Mouse (Mus musculus): ENCODE data around the gene Tex29. TPM values are rescaled to one million over a fixed set of nuclear protein-coding genes. Genes with fewer than 3 reads are reported as not detected.
A peak's percentile ranks its signal among the peaks of the same experiment; 100 is the strongest.

Tex29 gene
- polyA plus RNA-seq (2016; fragmentation: Nextera tagmentation; extraction: Ambion mirVana) = 0.20 TPM in 1 of 2 replicates, not detected in the other

DNA sequence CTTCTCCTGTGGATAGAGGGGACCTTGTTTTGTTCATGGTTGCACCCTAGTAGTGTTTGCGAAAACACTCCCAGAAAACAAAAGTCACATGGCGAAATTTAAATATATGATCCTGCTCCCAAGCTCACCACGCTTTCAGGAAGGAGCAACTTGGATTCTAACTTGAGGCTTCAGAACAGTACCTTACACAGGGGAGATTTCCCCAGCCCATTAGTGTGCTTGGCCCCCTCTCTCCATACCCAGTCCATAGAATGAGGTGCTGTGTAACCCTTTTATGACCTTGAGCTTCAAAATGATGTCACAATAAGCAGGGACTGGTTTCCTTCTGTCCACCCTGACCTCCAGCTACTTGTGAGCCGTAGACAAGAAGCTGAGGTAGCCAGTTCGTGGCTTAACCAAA lies at the start of gene Tex29:
Tex29 (plus strand) TSS at position 301 of the 400 bp plus-strand sequence.
- no peak within 1 kb of the TSS for H3K4me3 ChIP-seq
- H3K4me2 ChIP-seq (replicated peaks) = no peak within 1 kb of the TSS
- no peaks in the 10 kb centered on the region for H3K27me3 ChIP-seq
- no peak within 1 kb of the TSS for H3K9ac ChIP-seq
- peaks cover 9% of the 10 kb centered on the region for H3K36me3 ChIP-seq
- no peak within 1 kb of the TSS for H3K27ac ChIP-seq
- no peak for ATAC-seq (ENCODE audit: insufficient number of reproducible peaks, insufficient read depth, low FRiP score, low TSS enrichment)
- no peaks in the 10 kb centered on the region for H3K9me3 ChIP-seq
- WGBS = 81% methylated on average over 5 of the region's 5 CpGs
- H3K4me1 ChIP-seq = no peaks in the 10 kb centered on the region

DNA sequence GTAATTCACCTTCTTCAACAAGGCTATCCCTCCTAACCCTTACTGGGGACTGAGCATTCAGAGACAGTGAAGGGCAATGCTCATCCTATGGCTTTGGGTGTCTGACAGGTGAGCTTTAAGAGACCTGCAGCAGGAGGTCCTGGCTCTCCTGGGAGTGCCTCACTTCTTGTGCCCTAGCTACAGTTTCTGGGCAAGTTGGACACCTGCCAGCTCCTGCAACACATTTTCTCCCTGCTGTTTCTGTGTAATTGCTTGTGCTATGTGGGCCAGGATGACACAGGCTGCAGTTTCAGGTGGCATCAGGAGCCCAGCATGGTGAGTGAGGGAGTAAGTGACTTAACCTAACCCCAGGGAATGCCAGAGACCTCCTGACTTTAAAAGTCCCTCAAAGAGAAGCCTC lies 45.3 kb upstream of the Tex29 start:
- H3K36me3 ChIP-seq = peaks cover 56% of the 10 kb centered on the region

DNA sequence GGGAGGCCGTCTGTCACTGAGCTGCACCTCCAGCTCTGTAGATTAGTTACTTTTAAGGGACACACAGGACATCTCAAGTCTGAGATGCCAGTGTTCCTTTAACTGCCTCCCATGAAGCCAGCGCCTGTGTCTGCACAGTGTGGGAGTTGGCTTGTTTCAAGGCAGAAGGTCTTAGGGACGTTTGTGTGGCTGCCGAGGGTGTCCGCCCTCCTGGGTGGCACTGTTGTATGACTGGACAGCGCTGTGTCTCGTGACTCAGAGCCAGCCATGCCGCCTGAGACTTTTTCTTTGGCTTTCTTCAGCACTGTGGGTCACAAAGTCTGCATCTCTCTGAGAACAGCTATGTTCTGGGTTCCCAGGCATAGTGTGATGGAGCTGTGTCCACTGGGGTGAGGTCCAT lies 43.1 kb upstream of the Tex29 start:
- H3K9ac ChIP-seq = no peak overlapping the region
- H3K4me2 ChIP-seq (replicated peaks) = no peak overlapping the region
- WGBS = 80% methylated on average over 8 of the region's 8 CpGs
- ATAC-seq (ENCODE audit: insufficient number of reproducible peaks, insufficient read depth, low FRiP score, low TSS enrichment) = no peak
- no peaks in the 10 kb centered on the region for H3K4me1 ChIP-seq
- H3K36me3 ChIP-seq = peaks cover 55% of the 10 kb centered on the region
- no peaks in the 10 kb centered on the region for H3K27me3 ChIP-seq
- H3K9me3 ChIP-seq = no peaks in the 10 kb centered on the region
- no peak overlapping the region for H3K4me3 ChIP-seq
- no peak overlapping the region; the same call in 1 of the 2 replicates for H3K27ac ChIP-seq

More for the DNA sequence above, 45.3 kb upstream of the Tex29 start:
- Histone ChIP-seq H3K4me2 (replicated peaks) (no peak overlapping the region), H3K9me3 (no peaks in the 10 kb centered on the region), H3K4me1 (no peaks in the 10 kb centered on the region), H3K27ac (no peak overlapping the region), H3K9ac (no peak overlapping the region), H3K27me3 (no peaks in the 10 kb centered on the region), H3K4me3 (no peak overlapping the region)
- ATAC-seq (ENCODE audit: insufficient number of reproducible peaks, insufficient read depth, low FRiP score, low TSS enrichment) = no peak

DNA sequence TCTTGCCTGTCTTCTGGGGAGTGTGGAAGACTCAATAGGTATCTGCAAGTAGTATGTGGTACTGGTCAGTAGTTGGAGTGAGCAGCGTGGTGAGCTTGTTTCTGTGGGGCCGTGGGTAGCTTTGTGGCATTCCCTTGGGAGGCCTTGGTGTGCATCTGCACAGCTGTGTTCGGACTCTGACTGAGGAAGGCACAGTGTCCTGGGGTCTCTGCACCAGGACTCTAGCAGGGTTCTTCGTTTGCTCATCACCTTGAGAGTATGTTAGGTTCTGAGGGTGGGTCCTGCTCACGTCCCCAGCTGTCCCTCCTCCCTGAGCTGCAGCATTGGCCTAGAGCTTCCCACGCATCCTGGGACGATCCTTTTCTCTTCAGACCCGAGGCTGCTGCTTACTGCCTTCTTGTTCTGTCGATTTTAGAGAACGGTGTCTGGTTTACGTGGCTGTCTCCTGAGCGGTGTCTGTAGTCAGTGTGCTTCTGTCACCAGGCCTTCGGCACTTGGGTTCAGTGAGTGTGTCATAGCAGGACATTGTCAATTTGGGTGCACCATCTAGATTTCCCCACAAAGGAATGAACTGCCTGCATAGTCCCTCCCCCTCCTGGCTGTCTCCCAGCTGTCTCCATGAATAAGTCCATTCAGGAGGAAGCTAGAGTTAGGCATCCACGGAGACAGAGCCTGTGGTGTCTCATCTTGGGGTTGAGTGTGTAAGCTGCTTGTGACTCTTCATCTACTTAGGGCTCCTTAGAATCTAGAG lies 42.4 kb upstream of the Tex29 start:
- Histone ChIP-seq H3K9ac (no peak overlapping the region), H3K4me3 (no peak overlapping the region), H3K36me3 (peaks cover 54% of the 10 kb centered on the region), H3K27me3 (no peaks in the 10 kb centered on the region), H3K4me1 (no peaks in the 10 kb centered on the region), H3K4me2 (replicated peaks) (no peak overlapping the region), H3K9me3 (no peaks in the 10 kb centered on the region), H3K27ac (no peak overlapping the region)
- 0 out of 2 replicates have a peak, but pooled peaks have one; percentile 28 for ATAC-seq (ENCODE audit: insufficient number of reproducible peaks, insufficient read depth, low FRiP score, low TSS enrichment)
- 78% methylated on average over 14 of the region's 14 CpGs for WGBS

DNA sequence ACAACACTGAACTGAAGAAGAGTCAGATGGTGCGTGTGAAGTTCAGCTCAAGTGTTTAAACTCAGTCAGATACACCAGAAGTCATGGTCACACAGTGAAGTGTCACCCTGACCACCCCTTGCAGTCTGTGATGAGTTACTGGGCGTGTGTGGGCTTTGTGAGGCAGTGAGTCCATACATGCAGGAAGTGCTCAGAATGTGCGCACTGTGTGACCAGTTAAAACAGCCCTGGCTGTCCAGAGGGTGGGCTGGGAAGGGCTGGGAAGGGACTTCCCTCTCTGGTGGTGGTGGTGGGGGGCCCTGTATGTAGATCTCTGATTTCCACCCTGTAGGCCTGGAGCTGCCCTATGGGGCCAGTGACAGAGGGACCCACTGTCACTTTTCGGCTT lies 41.8 kb upstream of the Tex29 start:
- Histone ChIP-seq H3K36me3 (peaks cover 55% of the 10 kb centered on the region), H3K9me3 (no peaks in the 10 kb centered on the region)
- no peak for ATAC-seq (ENCODE audit: insufficient number of reproducible peaks, insufficient read depth, low FRiP score, low TSS enrichment)

DNA sequence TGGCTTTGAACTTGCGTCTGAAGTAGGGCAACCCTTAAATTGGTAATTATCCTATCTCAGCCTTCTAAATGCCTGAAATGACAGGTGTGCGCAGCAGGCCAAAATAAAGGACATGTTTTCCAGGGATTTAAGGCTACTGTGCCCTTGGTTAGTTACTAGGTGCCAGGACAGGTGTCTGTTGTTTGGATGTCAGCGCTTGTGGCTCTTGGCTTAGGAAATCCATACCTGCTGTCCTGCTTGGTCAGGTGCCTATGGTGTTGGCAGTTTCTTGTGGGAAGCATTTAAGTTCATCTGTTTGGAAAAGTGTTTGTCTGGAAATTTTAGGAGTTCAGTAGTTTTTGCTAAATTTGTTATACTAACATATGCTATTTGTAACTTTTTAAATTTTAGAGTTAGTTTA lies 41.2 kb upstream of the Tex29 start:
- Histone ChIP-seq H3K27me3 (no peaks in the 10 kb centered on the region), H3K4me1 (no peaks in the 10 kb centered on the region), H3K36me3 (peaks cover 56% of the 10 kb centered on the region), H3K9ac (no peak overlapping the region), H3K27ac (no peak overlapping the region), H3K4me2 (replicated peaks) (no peak overlapping the region), H3K9me3 (no peaks in the 10 kb centered on the region), H3K4me3 (no peak overlapping the region)
- ATAC-seq (ENCODE audit: insufficient number of reproducible peaks, insufficient read depth, low FRiP score, low TSS enrichment) = no peak
- 87% methylated on average over 3 of the region's 3 CpGs for WGBS

More for the DNA sequence above, 41.8 kb upstream of the Tex29 start:
- WGBS = 76% methylated on average over 4 of the region's 4 CpGs
- H3K27ac ChIP-seq = no peak overlapping the region
- no peak overlapping the region for H3K9ac ChIP-seq
- H3K4me1 ChIP-seq = no peaks in the 10 kb centered on the region
- no peak overlapping the region for H3K4me3 ChIP-seq
- H3K27me3 ChIP-seq = no peaks in the 10 kb centered on the region
- no peak overlapping the region for H3K4me2 ChIP-seq (replicated peaks)

DNA sequence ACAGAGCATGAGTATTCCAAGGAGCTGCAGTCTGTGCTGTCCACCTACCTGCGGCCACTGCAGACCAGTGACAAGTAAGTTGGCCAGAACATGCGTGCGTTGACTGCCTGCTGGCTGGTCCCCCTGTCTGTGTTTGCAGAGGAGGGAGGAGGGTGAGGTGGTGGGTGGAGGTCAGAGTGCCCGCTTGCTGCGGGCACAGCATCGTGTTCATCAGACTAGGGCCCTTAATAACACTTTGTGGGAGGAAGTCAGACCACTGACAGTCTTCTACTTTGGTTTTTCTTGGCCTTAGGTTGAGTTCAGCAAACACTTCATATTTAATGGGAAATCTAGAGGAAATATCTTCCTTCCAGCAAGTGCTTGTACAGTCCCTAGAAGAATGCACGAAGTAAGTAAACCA lies 39.8 kb upstream of the Tex29 start:
- Histone ChIP-seq H3K27ac (no peak overlapping the region), H3K4me3 (no peak overlapping the region)

DNA sequence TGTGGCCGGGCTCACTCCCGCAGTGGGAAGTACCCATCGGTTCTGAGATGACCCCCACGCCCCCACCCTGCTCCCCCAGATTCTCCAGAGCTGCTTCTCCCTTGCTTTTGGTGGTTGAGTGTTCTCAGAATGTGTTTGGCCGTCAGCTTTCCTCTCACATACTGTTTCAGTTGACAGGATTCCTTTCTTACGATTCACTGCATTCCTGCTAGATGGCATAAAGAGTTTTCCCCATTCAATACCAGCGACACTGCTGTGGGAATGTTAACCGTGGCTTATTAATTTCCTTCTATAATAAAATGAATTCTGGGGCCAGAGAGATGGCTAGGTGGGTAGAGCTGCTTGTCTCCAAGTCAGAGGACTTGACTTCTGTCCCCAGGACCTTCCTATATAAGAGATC lies 38.7 kb upstream of the Tex29 start:
- Histone ChIP-seq H3K4me3 (no peak overlapping the region), H3K27ac (no peak overlapping the region), H3K4me2 (replicated peaks) (no peak overlapping the region), H3K4me1 (no peaks in the 10 kb centered on the region), H3K36me3 (peaks cover 72% of the 10 kb centered on the region), H3K9ac (no peak overlapping the region), H3K27me3 (no peaks in the 10 kb centered on the region), H3K9me3 (no peaks in the 10 kb centered on the region)
- no peak for ATAC-seq (ENCODE audit: insufficient number of reproducible peaks, insufficient read depth, low FRiP score, low TSS enrichment)
- WGBS = 80% methylated on average over 8 of the region's 8 CpGs

More for the DNA sequence above, 39.8 kb upstream of the Tex29 start:
- H3K27me3 ChIP-seq = no peaks in the 10 kb centered on the region
- no peak overlapping the region for H3K9ac ChIP-seq
- H3K9me3 ChIP-seq = no peaks in the 10 kb centered on the region
- no peak overlapping the region for H3K4me2 ChIP-seq (replicated peaks)
- peaks cover 64% of the 10 kb centered on the region for H3K36me3 ChIP-seq
- WGBS = 90% methylated on average over 7 of the region's 7 CpGs
- ATAC-seq (ENCODE audit: insufficient number of reproducible peaks, insufficient read depth, low FRiP score, low TSS enrichment) = no peak
- H3K4me1 ChIP-seq = no peaks in the 10 kb centered on the region

DNA sequence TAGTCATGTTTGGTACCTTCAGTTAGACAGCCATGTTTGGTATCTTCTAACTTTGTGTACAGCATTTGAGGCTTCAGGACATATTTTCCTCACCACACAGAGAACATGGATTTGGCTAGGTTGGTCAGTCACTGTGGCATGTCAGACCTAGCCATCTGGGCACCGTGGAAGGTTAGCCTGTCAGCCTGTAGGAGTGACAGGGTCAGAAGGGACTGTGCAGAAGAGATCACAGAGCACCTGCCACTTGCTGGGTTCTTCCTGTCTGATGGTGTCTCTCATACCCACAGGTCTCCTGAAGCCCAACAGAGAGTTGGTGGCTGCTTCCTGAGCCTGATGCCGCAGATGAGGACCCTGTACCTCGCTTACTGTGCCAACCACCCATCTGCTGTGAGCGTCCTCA lies 35.4 kb upstream of the Tex29 start:
- H3K4me2 ChIP-seq (replicated peaks) = no peak overlapping the region
- H3K9ac ChIP-seq = no peak overlapping the region
- 91% methylated on average over 4 of the region's 4 CpGs for whole genome bisulfite sequencing
- H3K27me3 ChIP-seq = no peaks in the 10 kb centered on the region
- no peak overlapping the region for H3K27ac ChIP-seq
- no peak for ATAC-seq (ENCODE audit: insufficient number of reproducible peaks, insufficient read depth, low FRiP score, low TSS enrichment)
- H3K36me3 ChIP-seq = peaks cover 80% of the 10 kb centered on the region
- no peak overlapping the region for H3K4me3 ChIP-seq
- H3K4me1 ChIP-seq = no peaks in the 10 kb centered on the region
- no peaks in the 10 kb centered on the region for H3K9me3 ChIP-seq

DNA sequence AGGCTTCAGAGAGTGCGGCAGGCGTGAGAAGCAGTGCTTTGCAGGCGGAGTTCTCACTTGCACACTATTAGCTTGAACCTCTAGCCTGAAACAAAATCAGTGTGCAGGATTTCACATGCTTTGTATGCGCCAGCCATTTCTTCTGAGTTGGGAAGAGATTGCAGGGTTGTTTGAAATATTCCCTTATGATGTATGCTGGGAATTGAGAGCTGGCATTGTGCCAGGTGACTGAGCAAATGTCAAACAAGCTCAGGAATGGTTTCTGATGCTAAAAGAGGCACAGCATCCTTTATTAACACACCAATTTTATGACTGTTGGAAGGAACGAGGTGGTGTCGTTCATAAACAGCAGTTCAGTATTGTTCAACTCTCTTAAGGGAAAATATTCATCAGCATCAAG lies 34.0 kb upstream of the Tex29 start:
- H3K27ac ChIP-seq = no peak overlapping the region
- no peak overlapping the region for H3K4me3 ChIP-seq
- H3K4me2 ChIP-seq (replicated peaks) = no peak overlapping the region
- H3K27me3 ChIP-seq = no peaks in the 10 kb centered on the region
- ATAC-seq (ENCODE audit: insufficient number of reproducible peaks, insufficient read depth, low FRiP score, low TSS enrichment) = no peak
- peaks cover 85% of the 10 kb centered on the region for H3K36me3 ChIP-seq
- H3K4me1 ChIP-seq = no peaks in the 10 kb centered on the region
- H3K9me3 ChIP-seq = no peaks in the 10 kb centered on the region
- WGBS = 88% methylated on average over 6 of the region's 6 CpGs
- no peak overlapping the region for H3K9ac ChIP-seq

DNA sequence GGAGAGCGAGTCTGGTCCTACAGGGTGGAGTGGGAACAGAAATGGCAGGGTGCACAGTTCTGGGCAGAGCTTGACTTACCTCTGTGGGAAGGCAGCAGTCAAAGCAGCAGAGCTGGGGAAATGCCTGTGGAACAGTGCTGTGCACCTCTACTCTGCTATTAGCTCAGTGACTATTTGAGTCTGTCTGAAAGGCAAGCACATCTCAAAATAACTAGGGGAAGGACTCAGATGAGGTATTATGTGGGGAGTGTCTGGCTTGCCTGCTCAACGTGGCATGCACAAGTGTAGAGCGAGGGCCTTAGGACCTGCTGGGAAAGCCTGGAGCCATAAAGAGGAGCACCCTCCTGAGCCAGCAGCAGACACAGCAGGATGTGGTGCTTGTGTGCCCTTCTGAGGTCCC lies 32.9 kb upstream of the Tex29 start:
- Histone ChIP-seq H3K27me3 (no peaks in the 10 kb centered on the region), H3K9me3 (no peaks in the 10 kb centered on the region), H3K36me3 (peaks cover 82% of the 10 kb centered on the region), H3K4me2 (replicated peaks) (no peak overlapping the region), H3K9ac (no peak overlapping the region), H3K4me1 (no peaks in the 10 kb centered on the region), H3K4me3 (no peak overlapping the region), H3K27ac (no peak overlapping the region)
- WGBS = 90% methylated on average over 3 of the region's 3 CpGs
- no peak for ATAC-seq (ENCODE audit: insufficient number of reproducible peaks, insufficient read depth, low FRiP score, low TSS enrichment)

DNA sequence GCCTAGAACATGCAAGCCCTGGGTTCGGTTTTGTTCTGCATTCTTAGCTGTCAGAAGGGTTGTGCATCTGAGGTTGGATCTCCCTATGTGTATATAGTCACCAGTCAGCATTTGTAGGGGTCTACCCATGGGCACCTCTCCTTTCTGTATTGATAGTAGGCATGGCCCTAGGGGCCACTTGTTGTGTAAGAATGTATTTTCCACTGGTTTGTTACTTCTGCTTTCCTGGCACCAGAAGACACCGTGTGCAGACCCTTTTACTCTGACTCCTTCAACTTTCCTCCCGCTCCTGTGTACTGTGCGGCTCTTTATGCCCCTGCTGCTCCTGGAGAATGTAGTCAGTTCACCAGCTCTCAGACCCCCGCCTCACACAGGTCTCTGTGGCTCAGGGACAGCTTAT lies 32.2 kb upstream of the Tex29 start:
- WGBS = 95% methylated on average over 5 of the region's 5 CpGs
- H3K36me3 ChIP-seq = peaks cover 80% of the 10 kb centered on the region

More for the DNA sequence above, 32.2 kb upstream of the Tex29 start:
- ATAC-seq (ENCODE audit: insufficient number of reproducible peaks, insufficient read depth, low FRiP score, low TSS enrichment) = no peak
- H3K9me3 ChIP-seq = no peaks in the 10 kb centered on the region
- no peaks in the 10 kb centered on the region for H3K27me3 ChIP-seq
- no peak overlapping the region for H3K4me3 ChIP-seq
- H3K4me1 ChIP-seq = no peaks in the 10 kb centered on the region
- no peak overlapping the region for H3K4me2 ChIP-seq (replicated peaks)
- H3K9ac ChIP-seq = no peak overlapping the region
- H3K27ac ChIP-seq = no peak overlapping the region

Measured in embryonic facial prominence, embryonic 12.5 days (tissue).